Mouse (Mus musculus) lung, postnatal 0 days (tissue): ENCODE data around the gene Sned1. TPM values are rescaled to one million over a fixed set of nuclear protein-coding genes. Genes with fewer than 3 reads are reported as not detected.

Source experiments
- ATAC-seq: fragments of 200-750 bp; cut with Nextera tagmentation; 2 replicates; pipeline ENCODE4 v1.8.0; 2017; ENCODE audit warnings: moderate library complexity
- DNase-seq: peaks from one replicate; pipeline ENCODE4 v3.0.0-alpha.2; 2016; ENCODE audit warnings: low spot score
- H3K27ac ChIP-seq: fragments of 300-500 bp; sonication (generic); 2 replicates; pipeline ENCODE4 v1.5.1; 2014; ENCODE audit warnings: antibody characterized with exemption, mild to moderate bottlenecking, low read length, mixed read lengths
- H3K27me3 ChIP-seq: fragments of 300-500 bp; sonication (generic); replicated peaks from 2 replicates; pipeline ENCODE4 v1.6.1; 2014; ENCODE audit warnings: low read length, mixed read lengths; ENCODE audit not compliant: insufficient read depth
- H3K36me3 ChIP-seq: fragments of 300-500 bp; sonication (generic); 2 replicates; pipeline ENCODE4 v1.6.1; 2014; ENCODE audit warnings: low read length, mixed read lengths; ENCODE audit not compliant: insufficient read depth
- H3K4me1 ChIP-seq: fragments of 300-500 bp; sonication (generic); 2 replicates; pipeline ENCODE4 v1.6.1; 2014; ENCODE audit warnings: antibody characterized with exemption, low read depth, low read length, mixed read lengths; ENCODE audit not compliant: insufficient read depth
- H3K4me2 ChIP-seq: fragments of 300-500 bp; sonication (generic); replicated peaks from 2 replicates; pipeline ENCODE4 v1.6.1; 2014; ENCODE audit warnings: low read depth, mild to moderate bottlenecking, low read length, moderate library complexity, mixed read lengths
- H3K4me3 ChIP-seq: fragments of 300-500 bp; sonication (generic); 2 replicates; pipeline ENCODE4 v1.5.1; 2014; ENCODE audit warnings: low read depth, low read length
- H3K9ac ChIP-seq: fragments of 300-500 bp; sonication (generic); replicated peaks from 2 replicates; pipeline ENCODE4 v1.6.1; 2014; ENCODE audit warnings: low read depth, mild to moderate bottlenecking
- H3K9me3 ChIP-seq: fragments of 300-500 bp; sonication (generic); 2 replicates; pipeline ENCODE4 v1.6.1; 2016; ENCODE audit warnings: low read length, mixed read lengths
- CTCF ChIP-seq: IDR thresholded peaks from 2 replicates; pipeline ENCODE4 v1.5.1; 2016; ENCODE audit warnings: antibody characterized with exemption, mild to moderate bottlenecking
- EP300 ChIP-seq: IDR thresholded peaks from 2 replicates; pipeline ENCODE4 v1.6.1; 2016; ENCODE audit warnings: antibody characterized with exemption, mild to moderate bottlenecking, control low read depth
- WGBS: fragments of 180-500 bp; shearing (Covaris S2); extraction: QIAGEN DNeasy Blood & Tissue Kit; methylation state at CpG from one replicate; pipeline ENCODE4 v1.1.7; 2014; 5-methylcytosine and 5-hydroxymethylcytosine counted together
- polyA plus RNA-seq: library from polyadenylated mRNA; unstranded; fragments of >200 nt; fragmentation: Nextera tagmentation; extraction: Ambion mirVana; gene quantifications from 2 replicates; pipeline ENCODE4 v1.2.1, GENCODE M21; 2015

The Sned1 gene
- polyA plus RNA-seq, 1 experiment from 2014 or later, result 8.4 TPM

GRCm38 (mm10) chr1:93207536-93208064, 28.0 kb upstream of the Sned1 start:
- Histone ChIP-seq H3K27me3 (no peaks in the 10 kb centered on the region), H3K4me2 (no peak overlapping the region), H3K27ac (no peak overlapping the region), H3K9ac (no peak overlapping the region), H3K4me1 (peaks cover 17% of the 10 kb centered on the region), H3K36me3 (no peaks in the 10 kb centered on the region), H3K4me3 (no peak overlapping the region), H3K9me3 (no peaks in the 10 kb centered on the region)
- TF ChIP-seq EP300 (no peak), CTCF (no peak)
- WGBS, result 77% methylated on average over 4 of the region's 4 CpGs
- DNase-seq (no peak), ATAC-seq (no peak)

- no peak overlapping the region for H3K4me3 ChIP-seq
- peaks cover 17% of the 10 kb centered on the region for H3K4me1 ChIP-seq
- no peaks in the 10 kb centered on the region for H3K27me3 ChIP-seq
- H3K27ac ChIP-seq, result peak overlapping the region; percentile 62
- H3K9me3 ChIP-seq, result no peaks in the 10 kb centered on the region
- DNase-seq (peak; percentile 92), ATAC-seq (peak; percentile 91)
- no peak for TF ChIP-seq EP300
- peak; percentile 31; the same call in 1 of the 2 replicates for TF ChIP-seq CTCF
- no peak overlapping the region for H3K9ac ChIP-seq
- WGBS, result 4% methylated on average over 8 of the region's 9 CpGs
- no peaks in the 10 kb centered on the region for H3K36me3 ChIP-seq
- H3K4me2 ChIP-seq, result no peak overlapping the region
These were observed 25.4 kb upstream of the Sned1 start for GRCm38 (mm10) chr1:93210213-93210641.

GRCm38 (mm10) chr1:93211019-93211418, 24.6 kb upstream of the Sned1 start:
- no peak for ATAC-seq
- WGBS, result 62% methylated on average over 11 of the region's 11 CpGs
- DNase-seq, result no peak
- no peak overlapping the region for H3K4me3 ChIP-seq
- H3K4me1 ChIP-seq, result peaks cover 17% of the 10 kb centered on the region
- TF ChIP-seq EP300, result no peak
- no peaks in the 10 kb centered on the region for H3K9me3 ChIP-seq
- H3K9ac ChIP-seq, result no peak overlapping the region
- no peaks in the 10 kb centered on the region for H3K36me3 ChIP-seq
- no peak overlapping the region for H3K4me2 ChIP-seq
- H3K27me3 ChIP-seq, result no peaks in the 10 kb centered on the region
- H3K27ac ChIP-seq, result no peak overlapping the region

- ATAC-seq (peak; percentile 47), DNase-seq (peak; percentile 50)
- Histone ChIP-seq H3K36me3 (no peaks in the 10 kb centered on the region), H3K27me3 (no peaks in the 10 kb centered on the region), H3K9ac (no peak overlapping the region), H3K27ac (peak overlapping the region; percentile 47; the same call in 1 of the 2 replicates), H3K9me3 (no peaks in the 10 kb centered on the region), H3K4me3 (no peak overlapping the region), H3K4me1 (peaks cover 17% of the 10 kb centered on the region), H3K4me2 (no peak overlapping the region)
- TF ChIP-seq CTCF (no peak), EP300 (no peak)
- 37% methylated on average over 9 of the region's 10 CpGs for WGBS
These were observed 24.0 kb upstream of the Sned1 start for GRCm38 (mm10) chr1:93211549-93212220.

GRCm38 (mm10) chr1:93212441-93212840, 23.2 kb upstream of the Sned1 start:
- Histone ChIP-seq H3K9me3 (no peaks in the 10 kb centered on the region), H3K4me1 (peaks cover 23% of the 10 kb centered on the region), H3K4me2 (no peak overlapping the region), H3K36me3 (no peaks in the 10 kb centered on the region), H3K27ac (no peak overlapping the region), H3K27me3 (no peaks in the 10 kb centered on the region), H3K4me3 (no peak overlapping the region), H3K9ac (no peak overlapping the region)
- no peak for DNase-seq
- no peak for TF ChIP-seq EP300
- no peak for TF ChIP-seq CTCF
- no peak for ATAC-seq
- 72% methylated on average over 7 of the region's 7 CpGs for WGBS

- ATAC-seq (no peak), DNase-seq (no peak)
- Histone ChIP-seq H3K4me1 (peaks cover 23% of the 10 kb centered on the region), H3K9me3 (no peaks in the 10 kb centered on the region), H3K9ac (no peak overlapping the region), H3K27ac (no peak overlapping the region), H3K36me3 (no peaks in the 10 kb centered on the region), H3K4me2 (no peak overlapping the region), H3K27me3 (no peaks in the 10 kb centered on the region), H3K4me3 (no peak overlapping the region)
- TF ChIP-seq EP300, result no peak
- no peak for TF ChIP-seq CTCF
- WGBS, result 53% methylated on average over 5 of the region's 5 CpGs
These were observed 21.0 kb upstream of the Sned1 start for GRCm38 (mm10) chr1:93214612-93215011.
